Mouse (Mus musculus) gastrocnemius, adult 2 months (tissue): Measurements from ENCODE around the gene Sh3d19. TPM values are rescaled to one million over a fixed set of nuclear protein-coding genes. Genes with fewer than 3 reads are reported as not detected.

ENCODE experiments used
- DNase-seq: peaks from one replicate; pipeline ENCODE4 v3.0.0; 2022
- H3K27ac ChIP-seq: fragments of 200-600 bp; 2 replicates; pipeline ENCODE4 v1.8.1; 2022; ENCODE audit warnings: mild to moderate bottlenecking
- H3K4me3 ChIP-seq: fragments of 200-600 bp; 2 replicates; pipeline ENCODE4 v1.8.1; 2022; ENCODE audit warnings: mild to moderate bottlenecking, moderate library complexity
- CTCF ChIP-seq: fragments of 200-600 bp; IDR thresholded peaks from 2 replicates; pipeline ENCODE4 v1.8.1; 2022; ENCODE audit warnings: antibody characterized with exemption, mild to moderate bottlenecking, moderate library complexity
- intact Hi-C: fragments of 180-260 bp; cut with DNase I; formaldehyde crosslinking; loops from one replicate; pipeline ENCODE4 v1.15.1; 2025
- total RNA-seq, 2 experiments: library from RNA; stranded (reverse); gene quantifications; 2 replicates each; pipeline ENCODE4 v1.2.3; 2021

Sh3d19 gene
- total RNA-seq, 2 experiments from 2014 or later, result 12.5 to 13.2 TPM

DNA sequence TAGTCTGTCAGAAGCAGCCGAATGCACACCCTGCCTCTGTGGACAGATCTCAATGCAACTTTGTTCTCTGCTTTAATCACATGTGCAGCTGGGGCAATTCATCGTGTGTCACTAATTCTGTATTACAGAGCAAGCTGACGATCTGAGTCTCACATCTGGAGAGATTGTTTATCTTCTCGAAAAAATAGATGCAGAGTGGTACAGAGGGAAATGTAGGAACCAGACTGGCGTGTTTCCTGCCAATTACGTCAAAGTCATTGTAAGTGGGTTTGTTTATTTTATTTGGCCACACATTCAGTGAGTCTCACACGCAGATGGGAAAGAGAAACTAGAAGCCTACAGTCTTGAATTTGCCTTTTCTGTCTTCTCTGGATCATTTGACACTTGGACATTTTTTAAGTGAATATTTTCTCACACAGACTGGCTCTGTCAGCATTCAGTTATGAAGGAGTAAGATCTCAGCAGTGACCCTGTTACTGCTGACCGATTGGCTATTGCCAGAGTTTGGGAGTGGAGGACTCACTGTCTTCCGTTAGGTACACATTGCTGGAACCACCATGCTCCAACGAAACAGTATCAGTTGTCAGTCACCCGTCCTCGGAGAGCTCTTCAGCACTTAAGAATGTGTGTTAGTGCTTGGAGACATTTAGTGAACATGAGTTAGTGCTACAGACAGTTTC, 143.9 kb downstream of the Sh3d19 start:
- no peak for DNase-seq
- peak overlapping the region; percentile 74 for H3K27ac ChIP-seq
- intact Hi-C loops, result no loop called here
- no peak for TF ChIP-seq CTCF
- H3K4me3 ChIP-seq, result peak overlapping the region; percentile 65

GRCm38 (mm10) chr3:86116951-86117350, 146.0 kb downstream of the Sh3d19 start:
- H3K4me3 ChIP-seq, result no peak overlapping the region
- intact Hi-C loops, result no loop called here
- no peak overlapping the region for H3K27ac ChIP-seq
- DNase-seq, result no peak
- peak; percentile 49 for TF ChIP-seq CTCF

DNA sequence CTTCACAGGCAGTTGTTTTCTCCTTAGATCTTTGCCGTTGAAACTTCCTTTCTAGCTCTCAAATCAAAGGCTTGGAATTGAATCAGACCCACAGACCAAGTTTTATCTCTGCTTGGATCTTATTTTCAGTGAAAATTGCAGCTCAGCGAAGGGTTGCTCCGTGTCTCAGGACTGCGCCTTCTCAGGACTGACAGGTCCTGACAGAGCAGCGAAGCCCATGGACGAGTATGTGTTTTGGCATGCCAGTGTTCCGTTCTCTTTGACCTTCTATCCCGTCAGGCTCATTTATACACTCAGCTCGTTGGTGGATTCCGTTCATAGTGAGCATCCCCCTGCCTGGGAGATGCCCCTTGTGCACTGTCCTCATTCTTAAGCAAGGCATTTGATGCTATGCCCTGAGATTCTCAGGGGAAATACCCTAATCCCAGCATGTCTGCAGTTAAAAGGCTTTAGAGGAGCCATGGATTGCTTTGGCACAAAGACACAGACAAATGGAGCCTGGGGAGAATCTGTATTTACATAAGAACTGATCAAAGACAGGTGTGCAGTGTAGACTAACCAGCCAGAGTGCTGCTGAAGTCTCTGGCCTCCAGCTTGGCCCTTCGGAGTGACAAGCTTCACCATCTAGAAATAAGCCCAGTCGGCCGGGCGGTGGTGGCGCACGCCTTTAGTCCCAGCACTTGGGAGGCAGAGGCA, 148.5 kb downstream of the Sh3d19 start:
- no peak for DNase-seq
- no peak overlapping the region for H3K27ac ChIP-seq
- intact Hi-C loops, result no loop called here
- H3K4me3 ChIP-seq, result no peak overlapping the region
- TF ChIP-seq CTCF, result no peak

DNA sequence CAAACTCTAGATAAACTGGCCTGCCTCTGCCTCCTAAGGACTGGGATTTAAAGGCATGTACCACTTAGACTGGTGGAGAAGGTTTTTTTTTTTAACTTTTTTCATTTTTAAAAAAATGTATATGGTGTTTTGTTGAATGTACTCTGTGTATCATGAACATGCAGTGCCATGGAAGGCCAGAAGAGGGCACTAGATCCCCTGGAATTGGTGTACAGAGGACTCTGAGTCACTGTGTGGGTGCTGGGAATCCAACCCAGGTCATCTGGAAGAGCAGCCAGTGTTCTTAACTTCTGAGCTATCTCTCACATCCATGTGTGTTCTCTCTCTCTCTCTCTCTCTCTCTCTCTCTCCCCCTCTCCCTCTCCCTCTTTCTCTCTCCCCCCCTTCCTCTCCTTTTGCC, 151.2 kb downstream of the Sh3d19 start:
- TF ChIP-seq CTCF, result peak; percentile 22; the same call in 1 of the 2 replicates
- DNase-seq, result no peak
- Histone ChIP-seq H3K27ac (no peak overlapping the region), H3K4me3 (no peak overlapping the region)
- intact Hi-C loops, result loop anchor here (10.0 kb wide), 1 partner anchor 1207 kb away; no protein-coding TSS in a partner anchor

GRCm38 (mm10) chr3:86123251-86123746, 152.4 kb downstream of the Sh3d19 start:
- H3K27ac ChIP-seq, result no peak overlapping the region
- no peak overlapping the region for H3K4me3 ChIP-seq
- intact Hi-C loops, result loop anchor here (10.0 kb wide), 1 partner anchor 1208 kb away; no protein-coding TSS in a partner anchor
- TF ChIP-seq CTCF, result no peak
- DNase-seq, result no peak

GRCm38 (mm10) chr3:86129757-86130156, 158.8 kb downstream of the Sh3d19 start:
- TF ChIP-seq CTCF, result peak; percentile 90
- no peak overlapping the region for H3K4me3 ChIP-seq
- H3K27ac ChIP-seq, result no peak overlapping the region
- intact Hi-C loops, result loop anchor here (5.0 to 10.0 kb wide), 3 partner anchors 202 to 1215 kb away; no protein-coding TSS in a partner anchor
- peak; percentile 57 for DNase-seq

DNA sequence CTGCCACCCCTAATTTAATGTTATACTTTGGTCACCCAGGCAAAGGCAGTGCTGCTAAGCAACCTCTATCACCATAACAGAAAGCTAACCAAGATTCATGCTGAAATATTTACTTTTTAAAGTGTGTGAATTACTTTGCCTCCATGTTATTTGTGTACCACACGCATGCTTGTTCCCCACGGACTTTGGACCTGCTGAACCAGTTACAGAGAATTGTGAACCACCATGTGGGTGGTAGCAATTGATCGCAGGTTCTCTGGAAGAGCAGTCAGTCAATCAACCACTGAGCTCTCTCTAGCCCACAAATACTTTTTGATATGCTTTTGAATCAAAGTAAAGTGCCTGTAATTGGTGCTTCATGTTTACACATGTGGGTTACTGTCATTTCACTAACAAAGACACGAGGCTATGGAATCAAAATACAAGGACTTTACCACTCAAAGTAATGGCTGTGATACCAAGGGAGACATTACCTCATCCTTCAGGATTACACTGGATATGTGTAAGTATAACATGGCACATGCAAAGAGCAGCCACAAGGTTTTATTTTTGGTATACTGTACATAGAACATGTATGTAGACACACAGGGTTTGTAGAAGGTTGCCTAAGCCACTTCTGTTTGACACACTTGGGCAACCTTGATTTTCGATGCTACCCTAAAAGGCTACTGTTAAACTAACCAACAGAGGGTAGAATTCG, 164.2 kb downstream of the Sh3d19 start:
- DNase-seq, result no peak
- Histone ChIP-seq H3K4me3 (no peak overlapping the region), H3K27ac (no peak overlapping the region)
- intact Hi-C loops, result loop anchor here (10.0 kb wide), 1 partner anchor 430 kb away; no protein-coding TSS in a partner anchor
- TF ChIP-seq CTCF, result no peak

- TF ChIP-seq CTCF, result no peak
- intact Hi-C loops, result loop anchor here (10.0 kb wide), 1 partner anchor 431 kb away; no protein-coding TSS in a partner anchor
- no peak for DNase-seq
These were observed 165.1 kb downstream of the Sh3d19 start for GRCm38 (mm10) chr3:86135886-86136563.

GRCm38 (mm10) chr3:86136936-86137574, 166.1 kb downstream of the Sh3d19 start:
- no peak for DNase-seq
- TF ChIP-seq CTCF, result no peak
- H3K4me3 ChIP-seq, result no peak overlapping the region
- no peak overlapping the region for H3K27ac ChIP-seq
- intact Hi-C loops, result loop anchor here (10.0 kb wide), 1 partner anchor 432 kb away; no protein-coding TSS in a partner anchor

More at GRCm38 (mm10) chr3:86135886-86136563, 165.1 kb downstream of the Sh3d19 start:
- Histone ChIP-seq H3K27ac (no peak overlapping the region), H3K4me3 (no peak overlapping the region)

GRCm38 (mm10) chr3:86139660-86140059, 168.8 kb downstream of the Sh3d19 start:
- no peak for TF ChIP-seq CTCF
- intact Hi-C loops, result loop anchor here (5.0 to 10.0 kb wide), 3 partner anchors 435 to 1385 kb away; partner anchors contain the start of genes Etv3 and Gatb
- Histone ChIP-seq H3K27ac (no peak overlapping the region), H3K4me3 (no peak overlapping the region)
- DNase-seq, result no peak

- peak overlapping the region; percentile 93 for H3K27ac ChIP-seq
- no peak for DNase-seq
- intact Hi-C loops, result loop anchor here (5.0 to 10.0 kb wide), 2 partner anchors 569 to 1383 kb away; partner anchors contain the start of genes Etv3 and Gatb
- TF ChIP-seq CTCF, result no peak
- peak overlapping the region; percentile 98 for H3K4me3 ChIP-seq
These were observed 170.5 kb downstream of the Sh3d19 start for GRCm38 (mm10) chr3:86141366-86141765.
